Mouse (Mus musculus): Measurements from ENCODE around the gene S100a7a.

DNA sequence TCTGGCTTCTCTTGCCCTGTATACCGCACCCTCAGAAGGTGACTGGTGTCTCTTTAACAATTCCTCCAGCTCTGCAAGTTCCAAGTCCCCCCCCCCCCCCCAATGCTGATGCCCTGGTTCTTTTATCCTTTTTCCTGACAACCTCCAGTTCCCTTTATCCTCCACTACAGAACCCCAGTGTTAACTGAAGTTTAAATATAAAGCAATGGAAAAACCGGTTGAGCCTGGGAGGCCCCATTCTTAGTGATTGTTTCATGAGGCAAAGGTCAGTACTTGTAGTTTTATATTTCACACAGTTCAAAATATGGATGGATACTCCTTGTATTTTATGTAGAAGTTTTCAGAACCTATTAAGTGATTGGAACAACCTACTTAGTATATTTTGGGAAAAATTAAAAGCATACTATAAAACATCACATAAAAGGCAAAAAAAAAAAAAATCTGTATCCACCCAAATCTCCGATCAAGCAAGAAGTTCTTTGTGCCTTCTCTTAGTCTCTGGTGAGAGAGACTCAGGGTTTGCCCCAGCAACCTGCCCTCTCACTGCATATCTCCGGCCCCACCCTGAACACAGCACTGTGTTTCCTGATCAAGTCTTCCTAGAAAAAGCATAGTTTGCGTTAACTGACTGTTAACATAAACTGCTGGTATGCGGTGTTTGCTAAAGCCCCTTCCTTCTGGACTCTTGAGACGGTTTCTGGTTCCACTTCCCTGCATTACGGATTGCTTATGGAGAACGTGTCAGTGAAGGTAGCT lies 27.4 kb upstream of the S100a7a start:
- TF ChIP-seq CTCF (IDR thresholded peaks at IDR 0.05; ENCODE audit: low read depth) (no peak), EP300 (IDR thresholded peaks at IDR 0.05; ENCODE audit: low read depth) (no peak)
